Mouse (Mus musculus) midbrain, embryonic 11.5 days (tissue): ENCODE measurements at regions not wholly inside any gene's neighbourhood (a gene's known extent, or its start where the extent isn't known, plus 50 kb on each side); places are given as distances from the start of the nearest gene placed in this dataset.

Experiments used
- ATAC-seq: fragments of 200-750 bp; cut with Nextera tagmentation; 2 replicates; pipeline ENCODE4 v1.8.0; 2017; ENCODE audit warnings: moderate TSS enrichment, moderate library complexity; ENCODE audit not compliant: low FRiP score
- DNase-seq: peaks from one replicate; pipeline ENCODE4 v3.0.0; 2015; ENCODE audit warnings: low spot score; ENCODE audit errors: missing footprints
- H3K27ac ChIP-seq: fragments of 300-500 bp; sonication (generic); 2 replicates; pipeline ENCODE4 v1.5.1; 2014; ENCODE audit warnings: low read depth, low read length
- H3K27me3 ChIP-seq: fragments of 300-500 bp; sonication (generic); 2 replicates; pipeline ENCODE4 v1.6.1; 2014; ENCODE audit warnings: mild to moderate bottlenecking, low read length, moderate library complexity, mixed read lengths; ENCODE audit not compliant: control insufficient read depth, insufficient read depth
- H3K36me3 ChIP-seq: fragments of 300-500 bp; sonication (generic); 2 replicates; pipeline ENCODE4 v1.6.1; 2014; ENCODE audit warnings: mild to moderate bottlenecking, low read length, moderate library complexity, mixed read lengths; ENCODE audit not compliant: control insufficient read depth, insufficient read depth
- H3K4me1 ChIP-seq: fragments of 300-500 bp; sonication (generic); 2 replicates; pipeline ENCODE4 v1.6.1; 2014; ENCODE audit warnings: low read length; ENCODE audit not compliant: control insufficient read depth, insufficient read depth
- H3K4me2 ChIP-seq: fragments of 300-500 bp; sonication (generic); 2 replicates; pipeline ENCODE4 v1.6.1; 2014; ENCODE audit warnings: mild to moderate bottlenecking, moderate library complexity
- H3K4me3 ChIP-seq: fragments of 300-500 bp; sonication (generic); 2 replicates; pipeline ENCODE4 v1.5.1; 2014; ENCODE audit warnings: low read depth, low read length
- H3K9ac ChIP-seq: fragments of 300-500 bp; sonication (generic); 2 replicates; pipeline ENCODE4 v1.6.1; 2014; ENCODE audit warnings: low read length
- H3K9me3 ChIP-seq: fragments of 300-500 bp; sonication (generic); 2 replicates; pipeline ENCODE4 v1.6.1; 2016; ENCODE audit warnings: low read length; ENCODE audit not compliant: control insufficient read depth
- WGBS: fragments of 180-500 bp; shearing (Covaris S2); extraction: QIAGEN DNeasy Blood & Tissue Kit; methylation state at CpG from one replicate; pipeline ENCODE4 v1.1.7; 2014; 5-methylcytosine and 5-hydroxymethylcytosine counted together

GRCm38 (mm10) chr16:75487915-75488314 is 97.9 kb downstream of the Lipi start:
- Histone ChIP-seq H3K36me3 (no peaks in the 10 kb centered on the region), H3K9ac (no peak overlapping the region), H3K4me3 (no peak overlapping the region), H3K4me2 (no peak overlapping the region), H3K4me1 (no peaks in the 10 kb centered on the region), H3K9me3 (no peaks in the 10 kb centered on the region), H3K27ac (no peak overlapping the region), H3K27me3 (no peaks in the 10 kb centered on the region)
- ATAC-seq, result no peak
- 79% methylated on average over 4 of the region's 4 CpGs for WGBS
- DNase-seq, result no peak

GRCm38 (mm10) chr16:75483878-75484277 is 102.0 kb downstream of the Lipi start:
- no peak overlapping the region for H3K4me2 ChIP-seq
- ATAC-seq, result no peak
- no peaks in the 10 kb centered on the region for H3K9me3 ChIP-seq
- no peak overlapping the region for H3K27ac ChIP-seq
- 80% methylated on average over 5 of the region's 5 CpGs for WGBS
- no peak overlapping the region for H3K4me3 ChIP-seq
- no peaks in the 10 kb centered on the region for H3K27me3 ChIP-seq
- H3K36me3 ChIP-seq, result no peaks in the 10 kb centered on the region
- H3K4me1 ChIP-seq, result no peaks in the 10 kb centered on the region
- DNase-seq, result no peak
- H3K9ac ChIP-seq, result no peak overlapping the region

DNA sequence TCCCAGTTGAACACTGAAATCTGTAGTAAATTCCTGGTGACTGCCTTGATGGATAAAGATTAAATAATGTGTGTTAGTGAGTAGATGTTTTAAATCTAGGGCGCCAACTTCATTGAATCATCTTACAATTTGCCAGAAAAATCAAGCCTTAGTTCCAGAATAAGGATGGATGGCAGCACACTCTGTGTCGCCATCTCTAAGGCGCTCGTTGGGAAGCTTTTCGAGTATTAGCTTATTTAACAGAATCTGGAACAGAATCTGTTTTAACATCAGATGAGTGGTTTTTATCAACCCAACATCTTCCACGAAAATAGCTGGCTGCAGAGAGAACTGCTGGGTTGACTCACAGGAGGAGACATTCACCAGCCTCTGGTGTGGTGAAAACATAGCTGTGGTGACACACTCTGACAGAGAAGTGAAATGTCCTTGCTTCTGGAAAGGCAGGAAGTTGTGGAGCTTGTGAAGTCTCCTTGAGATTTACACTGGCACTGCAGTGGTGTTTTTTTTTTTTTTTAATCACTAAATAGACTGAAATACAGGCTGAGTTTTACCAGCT is 120.4 kb downstream of the Lipi start:
- 86% methylated on average over 6 of the region's 6 CpGs for WGBS
- no peak for ATAC-seq
- no peaks in the 10 kb centered on the region for H3K36me3 ChIP-seq
- no peaks in the 10 kb centered on the region for H3K27me3 ChIP-seq
- no peak overlapping the region for H3K9ac ChIP-seq
- no peaks in the 10 kb centered on the region for H3K9me3 ChIP-seq
- H3K4me1 ChIP-seq, result no peaks in the 10 kb centered on the region
- DNase-seq, result no peak
- H3K4me3 ChIP-seq, result no peak overlapping the region
- no peak overlapping the region for H3K27ac ChIP-seq
- no peak overlapping the region for H3K4me2 ChIP-seq

- DNase-seq (no peak), ATAC-seq (no peak)
- H3K4me1 ChIP-seq, result no peaks in the 10 kb centered on the region
- 78% methylated on average over 3 of the region's 3 CpGs for WGBS
- H3K4me2 ChIP-seq, result no peak overlapping the region
- no peaks in the 10 kb centered on the region for H3K9me3 ChIP-seq
- no peaks in the 10 kb centered on the region for H3K36me3 ChIP-seq
- no peak overlapping the region for H3K9ac ChIP-seq
- H3K27ac ChIP-seq, result no peak overlapping the region
- H3K27me3 ChIP-seq, result no peaks in the 10 kb centered on the region
- H3K4me3 ChIP-seq, result no peak overlapping the region
These were observed 123.7 kb downstream of the Lipi start for GRCm38 (mm10) chr16:75462136-75462535.

DNA sequence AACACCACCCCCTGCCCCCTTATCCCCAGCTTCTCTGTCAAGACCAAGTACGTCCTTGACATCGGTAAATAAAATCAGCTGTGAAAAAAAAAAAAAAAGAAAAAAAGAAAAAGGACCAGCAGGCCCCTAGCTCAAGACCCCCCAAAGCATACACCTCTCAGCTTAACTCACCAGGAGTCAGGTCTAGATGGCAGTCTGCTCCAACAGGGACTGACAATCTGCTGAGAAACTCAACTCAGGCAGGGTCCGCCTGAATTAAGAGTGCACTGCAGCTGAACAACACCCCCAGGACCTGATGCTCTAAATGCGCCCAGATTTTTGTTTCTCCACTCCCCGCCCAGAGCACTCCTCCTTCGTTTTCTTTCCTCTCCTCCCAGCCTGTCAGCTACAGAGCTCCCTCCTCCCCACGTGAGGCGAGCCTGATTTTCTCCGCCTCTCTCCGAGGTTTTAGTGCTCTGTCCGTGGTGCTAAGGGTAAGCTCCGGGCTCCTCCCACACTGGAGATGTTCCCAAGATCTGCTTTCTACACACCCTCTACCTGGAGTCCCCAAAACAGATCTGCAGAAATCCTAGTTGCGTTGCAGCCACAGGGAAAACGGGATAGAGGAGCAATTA is 138.9 kb downstream of the Lipi start:
- no peaks in the 10 kb centered on the region for H3K27me3 ChIP-seq
- no peaks in the 10 kb centered on the region for H3K36me3 ChIP-seq
- DNase-seq (peak; percentile 87), ATAC-seq (peak; percentile 84)
- H3K4me1 ChIP-seq, result 0 out of 2 replicates have a peak, but pooled peaks cover 7% of the 10 kb centered on the region
- no peak overlapping the region for H3K27ac ChIP-seq
- no peaks in the 10 kb centered on the region for H3K9me3 ChIP-seq
- peak overlapping the region; percentile 44 for H3K4me2 ChIP-seq
- H3K9ac ChIP-seq, result peak overlapping the region; percentile 38
- WGBS, result 1% methylated on average over 14 of the region's 14 CpGs
- H3K4me3 ChIP-seq, result peak overlapping the region; percentile 9

- Histone ChIP-seq H3K9me3 (no peaks in the 10 kb centered on the region), H3K36me3 (no peaks in the 10 kb centered on the region), H3K4me1 (no peaks in the 10 kb centered on the region), H3K27me3 (no peaks in the 10 kb centered on the region), H3K4me2 (no peak overlapping the region), H3K9ac (no peak overlapping the region), H3K4me3 (no peak overlapping the region), H3K27ac (no peak overlapping the region)
- ATAC-seq (no peak), DNase-seq (no peak)
- WGBS, result 96% methylated on average over 3 of the region's 3 CpGs
These were observed 146.6 kb downstream of the Lipi start for GRCm38 (mm10) chr16:75439296-75439695.

DNA sequence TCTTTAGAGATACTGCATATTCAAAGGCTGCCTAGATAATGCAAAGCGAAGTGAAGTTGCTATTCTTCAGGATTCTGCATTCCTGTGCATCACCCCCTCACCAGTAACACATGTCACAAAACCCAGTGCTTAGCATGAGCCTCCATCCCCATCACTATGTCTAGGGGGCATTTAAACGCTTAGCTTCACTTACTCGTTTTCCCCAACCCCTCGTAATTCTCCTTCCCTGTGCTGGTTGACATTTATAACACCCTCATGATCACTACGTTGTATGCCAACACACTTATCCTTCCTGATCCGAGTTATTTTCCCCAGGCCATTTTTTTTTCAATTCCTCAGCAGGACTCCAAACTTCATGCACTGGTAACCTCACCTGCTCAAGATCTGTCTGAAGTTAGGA is 152.6 kb downstream of the Lipi start:
- 81% methylated on average over 6 of the region's 6 CpGs for WGBS
- ATAC-seq, result no peak
- no peak overlapping the region for H3K4me3 ChIP-seq
- H3K9me3 ChIP-seq, result no peaks in the 10 kb centered on the region
- H3K4me1 ChIP-seq, result no peaks in the 10 kb centered on the region
- H3K27me3 ChIP-seq, result no peaks in the 10 kb centered on the region
- H3K9ac ChIP-seq, result no peak overlapping the region
- no peak overlapping the region for H3K4me2 ChIP-seq
- no peak overlapping the region for H3K27ac ChIP-seq
- H3K36me3 ChIP-seq, result no peaks in the 10 kb centered on the region
- DNase-seq, result no peak

- no peaks in the 10 kb centered on the region for H3K27me3 ChIP-seq
- no peak overlapping the region for H3K4me3 ChIP-seq
- H3K36me3 ChIP-seq, result no peaks in the 10 kb centered on the region
- H3K9me3 ChIP-seq, result no peaks in the 10 kb centered on the region
- 84% methylated on average over 6 of the region's 6 CpGs for WGBS
- DNase-seq (peak; percentile 73), ATAC-seq (no peak)
- no peak overlapping the region for H3K27ac ChIP-seq
- H3K4me2 ChIP-seq, result no peak overlapping the region
- H3K9ac ChIP-seq, result no peak overlapping the region
- no peaks in the 10 kb centered on the region for H3K4me1 ChIP-seq
These were observed 201.2 kb downstream of the Lipi start for GRCm38 (mm10) chr16:75384526-75385222.

DNA sequence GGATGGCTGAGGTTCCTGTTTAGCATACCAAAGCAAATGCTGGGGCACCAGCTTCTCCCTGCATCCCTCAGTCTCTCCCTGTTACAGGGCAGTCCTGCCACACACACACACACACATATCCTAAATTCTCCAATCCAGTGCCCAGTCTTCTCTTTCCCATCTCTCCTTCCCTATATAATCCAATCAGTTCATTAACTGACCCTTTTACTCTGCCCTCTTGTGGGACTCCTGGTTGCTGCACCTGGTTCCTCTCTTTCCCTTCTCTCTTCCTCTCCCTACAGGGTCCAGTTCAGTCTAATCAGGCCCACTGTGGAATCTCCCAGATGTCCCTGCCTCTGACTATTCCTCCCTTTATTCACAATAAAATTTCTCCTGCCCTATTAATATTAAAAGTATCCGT is 204.7 kb downstream of the Lipi start:
- 52% methylated on average over 1 of the region's 1 CpGs for WGBS
- H3K27ac ChIP-seq, result no peak overlapping the region
- no peaks in the 10 kb centered on the region for H3K9me3 ChIP-seq
- H3K4me1 ChIP-seq, result no peaks in the 10 kb centered on the region
- ATAC-seq, result 0 out of 2 replicates have a peak, but pooled peaks have one; percentile 44
- no peaks in the 10 kb centered on the region for H3K27me3 ChIP-seq
- H3K36me3 ChIP-seq, result no peaks in the 10 kb centered on the region
- H3K4me2 ChIP-seq, result no peak overlapping the region
- no peak overlapping the region for H3K9ac ChIP-seq
- peak; percentile 74 for DNase-seq
- H3K4me3 ChIP-seq, result no peak overlapping the region
